In genomic region chr12:34779368-34779957, GRCm38 (mm10) we compare ENCODE assay signal across 27 mouse cellular contexts.
DNase-seq lines count a peak whose midpoint lies in the region; ATAC-seq and TF ChIP-seq lines count a peak whose summit lies in the region.
"Had no signal": no experiment of that assay in that cellular context is flagged by ENCODE, and none has a peak within 500 bp of the region (broad histone marks: within the 10 kb centered on the region; RNA-seq: fewer than 3 reads in every experiment).

No protein-coding gene starts in this region.

- H3K27me3 ChIP-seq in spleen, adult 2 months (ENCODE audit: control insufficient read depth, insufficient read depth, low read length): no peaks in the 10 kb centered on the region
- H3K27me3 ChIP-seq: heart, embryonic 13.5 days; hindbrain, embryonic 15.5 days; limb, embryonic 13.5 days; lung, embryonic 15.5 days; midbrain, embryonic 15.5 days had no signal

- peak; percentile 73 for ATAC-seq in megakaryocyte, adult 5-6 weeks (ENCODE audit: poor library complexity, severe bottlenecking)
- ATAC-seq: activated CD4-positive, CD25-positive, alpha-beta regulatory T cell, adult 4 months; CD4-positive, CD25-positive, alpha-beta regulatory T cell, adult 4 months; forebrain, embryonic 16.5 days; inflammation-experienced regulatory T-cells, adult 6 months; midbrain, embryonic 15.5 days had no signal

- WGBS in spleen, adult 2 months: 14% methylated on average over 6 of the region's 6 CpGs

- H3K27ac ChIP-seq in spleen, adult 2 months (ENCODE audit: insufficient read depth, low read length): peak overlapping the region; percentile 59; the same call in 1 of the 2 replicates
- H3K27ac ChIP-seq: heart, embryonic 13.5 days; hindbrain, embryonic 10.5 days; hindbrain, embryonic 15.5 days; kidney, postnatal 0 days; limb, embryonic 13.5 days; lung, embryonic 15.5 days; midbrain, embryonic 10.5 days; midbrain, embryonic 15.5 days had no signal

- TF ChIP-seq POLR2A in spleen, adult 2 months (IDR thresholded peaks at IDR 0.05; ENCODE audit: low read depth, low read length): no peak

- DNase-seq in spleen, adult 2 months (ENCODE audit: low read depth in 1 of 2, low spot score in 2 of 2): peak in 1 of 2 experiments; percentile 26
- DNase-seq in spleen, postnatal 14 days (ENCODE audit: low spot score in 2 of 2): no peak
- DNase-seq in c-Kit-positive CD71-negative TER-119-negative erythroid progenitor cells, embryonic 14.5 days (ENCODE audit: low read depth): peak; percentile 6
- no peak for DNase-seq in urinary bladder, postnatal 36 days (ENCODE audit: low spot score in 2 of 2)
- DNase-seq in lung, postnatal 10 days: no peak
- no peak for DNase-seq in thymus, postnatal 0 days (ENCODE audit: low spot score)
- DNase-seq: adrenal gland, adult 8-10 months; cerebellum, adult 11-12 months; cerebellum, postnatal 10 days; heart, postnatal 10 days; kidney, adult 11 months; kidney, postnatal 4 days; lung, postnatal 4 days had no signal

- no peak for TF ChIP-seq CTCF in spleen, adult 2 months (IDR thresholded peaks at IDR 0.05; ENCODE audit: extremely low read depth, insufficient read depth, insufficient read length, insufficient replicate concordance)

- H3K4me3 ChIP-seq in spleen, adult 2 months (ENCODE audit: extremely low read depth, insufficient read depth, insufficient read length): 0 out of 2 replicates have a peak overlapping the region, but pooled peaks have one; percentile 26
- H3K4me3 ChIP-seq: erythroblast, embryonic 14.5 days; heart, embryonic 13.5 days; hindbrain, embryonic 10.5 days; hindbrain, embryonic 15.5 days; limb, embryonic 13.5 days; lung, embryonic 15.5 days; midbrain, embryonic 10.5 days; midbrain, embryonic 15.5 days had no signal

- no peaks in the 10 kb centered on the region for H3K36me3 ChIP-seq in spleen, adult 2 months (ENCODE audit: control insufficient read depth, insufficient read depth, low read length)
- H3K36me3 ChIP-seq: heart, embryonic 13.5 days; hindbrain, embryonic 10.5 days; hindbrain, embryonic 15.5 days; limb, embryonic 13.5 days; lung, embryonic 15.5 days; midbrain, embryonic 10.5 days; midbrain, embryonic 15.5 days had no signal

- peaks cover 19% of the 10 kb centered on the region for H3K4me1 ChIP-seq in spleen, adult 2 months (ENCODE audit: control insufficient read depth, insufficient read depth, insufficient read length)
- H3K4me1 ChIP-seq: heart, embryonic 13.5 days; hindbrain, embryonic 15.5 days; limb, embryonic 13.5 days; lung, embryonic 15.5 days had no signal
